Mouse (Mus musculus) cerebral cortex, adult 2 months (tissue): ENCODE results near the gene Gfpt1.

Source experiments
- WGBS: fragments of 180-500 bp; shearing (Covaris S2); methylation state at CpG from one replicate; pipeline ENCODE4 v1.1.7; 2018; 5-methylcytosine and 5-hydroxymethylcytosine counted together

Gfpt1 gene

DNA sequence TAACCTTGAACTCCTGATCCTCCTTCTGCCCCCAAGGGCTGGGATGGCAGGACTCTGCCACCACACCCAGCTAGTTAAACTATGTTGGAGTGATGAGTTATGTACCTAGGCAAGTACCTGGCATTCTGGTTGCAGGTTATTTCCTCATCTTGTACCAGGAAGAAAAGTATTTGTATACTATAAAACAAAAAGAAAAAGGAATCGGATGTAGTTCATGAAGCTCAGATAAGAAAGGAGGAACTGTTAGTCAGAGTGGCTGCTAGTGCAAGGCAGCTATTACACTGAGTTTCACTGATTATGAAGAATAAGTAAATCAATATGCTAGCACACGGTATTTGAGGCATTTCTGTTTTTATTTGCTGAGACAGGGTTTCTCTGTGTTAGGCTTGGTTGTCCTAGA lies 2.2 kb downstream of the Gfpt1 start:
- 69% methylated on average over 2 of the region's 2 CpGs for WGBS

DNA sequence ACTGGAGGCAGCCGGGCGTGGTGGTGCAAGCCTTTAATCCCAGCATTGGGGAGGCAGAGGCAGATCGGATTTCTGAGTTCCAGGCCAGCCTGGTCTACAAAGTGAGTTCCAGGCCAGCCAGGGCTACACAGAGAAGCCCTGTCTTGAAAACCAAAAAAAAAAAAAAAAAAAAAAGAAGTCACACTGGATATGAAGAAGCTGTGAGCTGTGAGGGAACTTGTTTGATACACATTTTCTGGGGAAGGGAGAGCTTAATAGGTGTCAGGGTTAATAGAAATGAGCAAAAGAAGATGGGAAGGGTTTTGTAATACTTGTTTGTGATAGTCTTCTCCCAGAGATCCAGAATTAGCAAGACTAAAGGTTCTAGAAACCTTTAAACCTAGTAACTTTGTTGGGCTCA lies 2.9 kb downstream of the Gfpt1 start:
- 89% methylated on average over 3 of the region's 3 CpGs for WGBS

GRCm38 (mm10) chr6:87048712-87049111 lies 6.1 kb downstream of the Gfpt1 start:
- WGBS, result 98% methylated on average over 7 of the region's 7 CpGs

DNA sequence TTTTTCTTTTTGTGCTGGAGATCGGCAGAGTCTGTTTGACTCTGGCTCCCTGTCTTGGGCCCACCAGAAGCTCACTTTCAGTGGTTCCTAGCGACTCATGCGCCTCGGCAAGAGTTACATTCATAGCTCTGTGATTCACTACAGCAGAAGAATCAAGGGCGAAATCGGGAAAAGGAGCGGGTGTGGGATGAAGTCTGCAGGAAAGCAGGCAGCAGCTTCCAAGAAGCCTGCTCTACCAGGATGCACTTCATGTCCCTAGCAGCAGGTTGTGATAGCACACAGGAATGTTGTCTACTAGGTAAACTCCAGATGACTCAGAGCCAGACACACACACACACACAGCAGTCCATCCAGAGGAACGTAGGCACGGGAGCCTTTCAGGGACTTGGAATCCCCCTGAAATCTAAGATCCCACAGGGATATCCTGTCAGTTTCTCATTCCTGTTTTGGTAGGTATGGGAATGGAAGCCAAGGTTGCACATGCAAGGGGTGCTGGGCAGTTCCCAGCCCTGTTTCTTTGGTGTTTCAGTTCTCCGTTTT lies 9.3 kb downstream of the Gfpt1 start:
- 57% methylated on average over 10 of the region's 10 CpGs for WGBS

- 70% methylated on average over 8 of the region's 8 CpGs for WGBS
These were observed 11.5 kb downstream of the Gfpt1 start for GRCm38 (mm10) chr6:87054193-87054592.

DNA sequence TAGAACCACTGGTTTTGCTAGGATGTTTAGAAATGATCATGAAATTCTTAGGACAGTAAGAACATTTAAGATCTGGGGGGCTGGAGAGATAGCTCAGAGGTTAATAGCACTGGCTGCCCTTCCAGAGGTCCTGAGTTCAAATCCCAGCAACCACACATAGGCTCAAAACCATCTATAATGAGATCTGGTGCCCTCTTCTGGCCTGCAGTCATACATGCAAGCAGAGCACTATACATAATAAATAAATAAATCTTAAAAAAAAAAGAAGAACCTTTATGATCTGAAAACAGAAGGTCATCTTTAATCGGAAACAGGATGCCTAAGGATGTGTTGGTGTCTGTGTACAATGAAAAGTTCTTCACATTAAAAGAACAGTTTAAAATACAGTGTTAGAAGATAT lies 17.1 kb downstream of the Gfpt1 start:
- WGBS, result 98% methylated on average over 1 of the region's 1 CpGs

- 93% methylated on average over 4 of the region's 4 CpGs for WGBS
These were observed 20.9 kb downstream of the Gfpt1 start for GRCm38 (mm10) chr6:87063586-87063985.

DNA sequence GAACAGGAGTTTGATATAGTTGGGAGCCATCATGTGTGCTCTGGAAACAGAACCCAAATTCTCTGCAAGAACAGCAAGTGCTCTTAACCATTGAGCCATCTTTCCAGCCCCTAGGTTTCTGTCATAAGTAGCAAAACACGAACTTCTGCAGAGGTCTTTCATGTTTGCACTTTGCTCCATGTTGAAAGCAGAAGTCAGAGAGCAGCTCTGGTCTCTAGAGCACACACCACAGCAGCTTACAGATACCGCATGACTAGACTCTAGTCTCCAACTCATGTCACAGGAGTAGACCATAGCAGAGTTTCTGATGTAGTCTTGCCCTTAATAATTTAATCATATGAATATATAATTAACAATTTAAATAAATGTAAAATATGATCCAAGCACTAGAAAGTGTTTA lies 25.6 kb downstream of the Gfpt1 start:
- whole genome bisulfite sequencing, result 92% methylated on average over 2 of the region's 2 CpGs

GRCm38 (mm10) chr6:87069195-87069900 lies 26.7 kb downstream of the Gfpt1 start:
- WGBS, result 75% methylated on average over 7 of the region's 7 CpGs

DNA sequence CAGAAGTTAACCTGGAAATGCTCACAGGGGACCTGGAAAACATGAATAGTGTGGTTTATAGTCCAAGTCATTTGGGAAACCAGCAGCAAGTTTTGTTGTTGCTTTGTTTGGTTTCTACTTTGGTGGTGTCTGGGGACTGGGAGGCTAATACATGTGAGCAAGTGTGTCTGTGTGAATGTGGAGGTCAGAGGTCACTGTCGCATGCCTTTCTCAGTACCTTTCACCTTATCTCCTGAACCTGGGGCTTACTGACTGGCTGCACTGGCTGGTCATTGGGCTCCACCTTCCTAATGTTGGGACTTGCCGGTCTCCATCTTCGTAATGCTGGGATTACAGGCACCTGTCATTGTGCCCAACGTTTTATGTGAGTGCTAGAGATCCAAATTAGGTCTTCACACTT lies 28.0 kb downstream of the Gfpt1 start:
- WGBS, result 93% methylated on average over 4 of the region's 4 CpGs

GRCm38 (mm10) chr6:87072759-87073158 lies 30.1 kb downstream of the Gfpt1 start:
- WGBS, result 90% methylated on average over 4 of the region's 4 CpGs

DNA sequence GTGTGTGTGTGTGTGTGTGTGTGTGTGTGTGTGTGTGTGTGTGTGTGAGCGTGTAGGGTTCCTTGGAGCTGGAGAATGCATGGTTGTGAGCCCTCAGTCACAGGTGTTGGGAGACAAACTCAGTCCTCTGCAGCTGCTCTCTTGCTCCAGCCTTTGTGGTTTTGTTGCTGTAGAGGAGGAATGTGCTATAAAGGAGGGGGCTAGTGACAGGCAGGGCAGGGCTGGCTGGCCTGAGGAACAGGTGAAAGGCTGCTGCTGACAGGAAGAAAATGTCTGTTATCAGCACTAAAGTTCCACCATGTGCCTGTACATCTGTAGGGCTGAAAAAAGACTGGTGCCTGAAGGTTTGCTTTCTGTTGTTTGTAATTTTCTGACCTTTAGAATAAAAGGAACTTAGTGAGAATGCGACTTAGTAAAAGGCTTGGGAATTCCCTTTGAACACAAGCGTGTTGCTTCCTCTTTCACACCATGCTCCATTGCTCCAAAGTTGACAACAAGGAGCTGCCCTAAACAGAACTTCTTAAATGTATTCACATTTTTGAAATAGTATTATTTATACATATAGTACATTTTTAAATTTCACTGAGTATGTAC lies 32.5 kb downstream of the Gfpt1 start:
- 65% methylated on average over 3 of the region's 3 CpGs for WGBS

DNA sequence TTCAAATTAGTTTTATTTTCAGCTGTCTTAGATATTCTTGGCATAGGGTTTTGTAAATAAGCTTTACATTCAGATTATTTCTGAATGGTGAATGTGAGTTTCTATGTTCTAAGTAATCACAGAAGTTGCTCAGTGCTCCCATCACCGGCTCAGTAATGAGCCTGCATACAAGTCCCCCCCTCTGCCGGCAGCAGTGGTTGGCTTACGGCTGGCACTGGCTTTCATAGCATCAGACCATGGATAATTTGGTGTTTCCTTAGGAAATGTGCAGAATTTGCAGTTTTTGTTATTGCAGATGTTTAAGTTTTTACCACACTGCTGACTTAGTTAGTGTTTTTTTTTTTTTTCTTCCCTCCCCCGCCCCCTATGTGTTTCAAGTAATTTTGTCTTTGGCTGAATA lies 36.8 kb downstream of the Gfpt1 start:
- 66% methylated on average over 4 of the region's 4 CpGs for WGBS

DNA sequence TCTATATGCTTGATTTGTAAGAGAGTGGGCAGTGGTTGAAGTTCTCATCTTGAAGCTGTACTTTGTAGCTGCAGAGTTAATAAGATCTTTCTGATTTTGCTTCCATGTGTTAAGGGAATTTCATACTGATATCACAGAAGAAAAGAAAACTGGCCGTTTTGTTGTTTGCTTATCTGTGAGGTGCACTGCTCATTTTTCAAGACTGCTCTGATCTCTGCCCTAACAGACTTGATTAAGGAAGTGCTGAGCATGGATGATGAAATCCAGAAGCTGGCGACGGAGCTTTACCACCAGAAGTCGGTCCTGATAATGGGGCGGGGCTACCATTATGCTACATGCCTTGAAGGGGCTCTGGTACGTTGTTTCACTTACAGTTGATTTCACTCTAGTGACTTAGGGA lies 42.4 kb downstream of the Gfpt1 start:
- WGBS, result 87% methylated on average over 6 of the region's 6 CpGs

DNA sequence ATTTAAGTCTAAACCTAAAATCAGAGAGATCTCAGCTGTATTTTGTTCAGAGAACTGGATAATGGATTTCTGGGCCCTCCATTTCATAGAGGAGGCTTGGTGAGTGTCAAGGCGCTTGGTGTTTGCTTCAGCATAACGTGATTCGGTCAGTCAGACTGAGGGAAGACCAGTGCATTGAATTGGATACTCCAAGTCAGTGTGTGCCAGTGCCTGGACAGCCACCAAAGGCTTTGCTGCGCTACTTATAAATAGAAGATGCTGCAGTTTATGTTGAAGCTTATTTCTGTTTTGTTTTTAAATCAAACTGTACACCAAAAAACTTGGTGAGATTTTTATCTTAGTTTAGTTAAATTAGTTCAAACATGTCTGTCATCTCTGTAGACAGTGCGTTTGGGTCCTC lies 45.7 kb downstream of the Gfpt1 start:
- WGBS, result 81% methylated on average over 5 of the region's 5 CpGs

- 90% methylated on average over 3 of the region's 3 CpGs for WGBS
These were observed 48.2 kb downstream of the Gfpt1 start for GRCm38 (mm10) chr6:87090877-87091276.

DNA sequence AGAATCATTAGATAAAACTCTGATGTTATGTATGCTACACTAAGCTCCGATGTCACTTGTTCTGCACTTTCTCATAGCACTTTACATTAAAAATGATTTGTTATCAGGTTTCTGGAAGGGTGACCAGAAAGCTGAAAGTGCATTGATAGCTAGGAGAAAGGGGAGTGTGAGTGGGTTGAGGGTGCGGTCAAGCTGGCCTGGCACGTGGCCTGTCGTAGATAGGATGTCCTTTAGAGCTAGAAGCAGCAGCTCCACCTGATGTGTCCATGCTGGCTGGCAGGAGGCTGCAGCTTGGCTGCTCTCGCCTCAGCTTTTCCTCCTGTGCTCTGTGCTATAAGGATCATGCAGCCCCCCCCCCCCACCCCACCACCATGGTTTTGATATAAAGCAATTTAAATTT lies 49.8 kb downstream of the Gfpt1 start:
- WGBS, result 89% methylated on average over 5 of the region's 5 CpGs

- WGBS, result 89% methylated on average over 8 of the region's 8 CpGs
These were observed 51.0 kb downstream of the Gfpt1 start for GRCm38 (mm10) chr6:87093631-87094030.

- WGBS, result 26% methylated on average over 3 of the region's 3 CpGs
These were observed 56.6 kb downstream of the Gfpt1 start for GRCm38 (mm10) chr6:87099261-87099660.

GRCm38 (mm10) chr6:87099671-87100296 lies 57.1 kb downstream of the Gfpt1 start:
- WGBS, result 35% methylated on average over 7 of the region's 7 CpGs

- 83% methylated on average over 9 of the region's 9 CpGs for WGBS
These were observed 57.8 kb downstream of the Gfpt1 start for GRCm38 (mm10) chr6:87100297-87101020.

DNA sequence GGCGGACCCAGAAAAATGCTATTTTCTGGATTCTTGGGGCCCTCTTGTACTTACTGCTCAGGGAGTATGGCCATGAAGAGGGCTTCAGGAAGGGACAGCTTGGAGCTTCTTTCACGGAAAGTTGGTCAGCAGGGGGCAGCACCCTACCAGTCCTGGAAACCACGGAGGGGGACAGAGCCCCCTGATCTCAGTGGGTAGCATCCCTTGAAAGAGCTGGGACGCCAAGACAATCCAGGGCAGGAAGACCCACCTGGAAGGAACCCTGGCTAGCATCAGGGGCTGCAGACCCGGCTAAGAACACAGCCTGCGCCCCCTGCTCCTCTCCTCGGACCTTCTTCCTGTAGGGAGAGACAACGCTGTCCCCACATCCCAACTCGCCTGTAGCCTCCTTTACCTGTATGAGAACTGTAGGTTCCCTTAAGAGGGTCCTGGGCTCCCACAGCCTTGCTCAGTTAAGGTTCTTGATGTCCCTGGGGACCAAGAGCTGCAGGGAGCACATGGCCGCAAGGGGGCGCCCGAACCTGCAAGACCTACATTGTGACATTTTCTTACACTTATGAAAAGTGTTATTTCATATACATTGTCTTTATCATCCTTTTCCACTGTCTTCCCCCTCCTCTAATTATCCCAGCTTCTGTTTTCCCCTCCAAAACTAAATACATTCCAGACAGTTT lies 58.8 kb downstream of the Gfpt1 start:
- WGBS, result 6% methylated on average over 12 of the region's 12 CpGs
